In genomic region chrX:139808501-139808900, GRCm38 (mm10) we compare ENCODE assay signal across 14 mouse cellular contexts. TPM values are rescaled to one million over a fixed set of nuclear protein-coding genes. Genes with fewer than 3 reads are reported as not detected.
DNase-seq lines count a peak whose midpoint lies in the region; ATAC-seq and TF ChIP-seq lines count a peak whose summit lies in the region.
"Had no signal": no experiment of that assay in that cellular context is flagged by ENCODE, and none has a peak within 500 bp of the region (broad histone marks: within the 10 kb centered on the region; RNA-seq: fewer than 3 reads in every experiment).

No protein-coding gene starts in this region.

- DNase-seq in kidney, adult 2 months: no peak
- DNase-seq in adipocyte (ENCODE audit: low spot score): peak; percentile 10
- DNase-seq in brain, embryonic 14.5 days (ENCODE audit: low read depth): peak; percentile 14
- DNase-seq in cerebellum, postnatal 14 days: peak; percentile 63 to 79
- no peak for DNase-seq in lung, adult 2 months
- DNase-seq in lung, postnatal 10 days: no peak
- DNase-seq: lung, postnatal 4 days; thymus, postnatal 25 days had no signal

- 57% methylated on average over 10 of the region's 10 CpGs for WGBS in kidney, adult 2 months
- WGBS in kidney, embryonic 15.5 days: 88% methylated on average over 10 of the region's 10 CpGs
- 81% methylated on average over 10 of the region's 10 CpGs for WGBS in lung, adult 2 months

- H3K9ac ChIP-seq in kidney, embryonic 15.5 days: no peak overlapping the region
- H3K9ac ChIP-seq: liver, embryonic 14.5 days; midbrain, embryonic 13.5 days; neural tube, embryonic 12.5 days had no signal

- H3K4me2 ChIP-seq in kidney, embryonic 15.5 days: no peak overlapping the region
- H3K4me2 ChIP-seq: midbrain, embryonic 13.5 days; neural tube, embryonic 12.5 days had no signal

- no peaks in the 10 kb centered on the region for H3K9me3 ChIP-seq in kidney, embryonic 15.5 days (replicated peaks)
- H3K9me3 ChIP-seq: limb, embryonic 10.5 days; midbrain, embryonic 13.5 days; neural tube, embryonic 12.5 days had no signal

- no peaks in the 10 kb centered on the region for H3K36me3 ChIP-seq in kidney, adult 2 months (ENCODE audit: control insufficient read depth, insufficient read depth, low read length)
- no peaks in the 10 kb centered on the region for H3K36me3 ChIP-seq in kidney, embryonic 15.5 days
- H3K36me3 ChIP-seq: limb, embryonic 10.5 days; midbrain, embryonic 13.5 days; neural tube, embryonic 12.5 days had no signal

- TF ChIP-seq CTCF in kidney, adult 2 months (conservative IDR thresholded peaks at IDR 0.05; ENCODE audit: insufficient read depth, insufficient read length, low read depth, low read length): no peak
- TF ChIP-seq CTCF in brain, embryonic 14.5 days (IDR thresholded peaks at IDR 0.05; ENCODE audit: borderline replicate concordance, extremely low read depth, insufficient read depth, insufficient read length): no peak
- TF ChIP-seq CTCF in lung, adult 2 months (IDR thresholded peaks at IDR 0.05; ENCODE audit: insufficient read depth, low read length): no peak

- H3K27me3 ChIP-seq in kidney, adult 2 months (replicated peaks; ENCODE audit: control insufficient read depth, insufficient read depth, low read length): no peaks in the 10 kb centered on the region
- H3K27me3 ChIP-seq in kidney, embryonic 15.5 days: peaks cover 38% of the 10 kb centered on the region
- H3K27me3 ChIP-seq: neural tube, embryonic 12.5 days had no signal

- H3K4me3 ChIP-seq in kidney, adult 2 months (ENCODE audit: insufficient read depth, low read depth, low read length): peak overlapping the region; percentile 72
- no peak overlapping the region for H3K4me3 ChIP-seq in kidney, embryonic 15.5 days (replicated peaks)
- no peak overlapping the region for H3K4me3 ChIP-seq in lung, adult 2 months (replicated peaks; ENCODE audit: extremely low read depth, low read depth, low read length)
- H3K4me3 ChIP-seq: limb, embryonic 10.5 days; midbrain, embryonic 13.5 days; neural tube, embryonic 12.5 days had no signal

- peaks cover 11% of the 10 kb centered on the region; the same call in 1 of the 2 replicates for H3K4me1 ChIP-seq in kidney, adult 2 months (ENCODE audit: control insufficient read depth, insufficient read depth, low read length)
- H3K4me1 ChIP-seq in kidney, embryonic 15.5 days: no peaks in the 10 kb centered on the region
- peaks cover 2% of the 10 kb centered on the region; the same call in 1 of the 2 replicates for H3K4me1 ChIP-seq in lung, adult 2 months (ENCODE audit: control insufficient read depth, insufficient read depth, low read length)
- H3K4me1 ChIP-seq: limb, embryonic 10.5 days; neural tube, embryonic 12.5 days had no signal

- no peak for ATAC-seq in kidney, embryonic 15.5 days (replicated peaks; ENCODE audit: low FRiP score)

- H3K27ac ChIP-seq in kidney, adult 2 months (ENCODE audit: insufficient read depth, low read depth, low read length): peak overlapping the region; percentile 93
- no peak overlapping the region for H3K27ac ChIP-seq in kidney, embryonic 15.5 days
- H3K27ac ChIP-seq: limb, embryonic 10.5 days; liver, embryonic 14.5 days; midbrain, embryonic 13.5 days; neural tube, embryonic 12.5 days had no signal

- no peak for TF ChIP-seq POLR2A in kidney, adult 2 months (IDR thresholded peaks at IDR 0.05; ENCODE audit: low read depth, low read length)
- TF ChIP-seq POLR2A in brain, embryonic 14.5 days (IDR thresholded peaks at IDR 0.05; ENCODE audit: borderline replicate concordance, extremely low read depth, insufficient read depth, insufficient read length, poor library complexity, severe bottlenecking): no peak
- TF ChIP-seq POLR2A in lung, adult 2 months (IDR thresholded peaks at IDR 0.05; ENCODE audit: borderline replicate concordance, extremely low read depth, low read depth, low read length): no peak

RNA-seq across cellular contexts. Expression of gene Cldn2, which starts 7.9 kb away (rescaled TPM):
- 203 and 226 TPM in 2 replicates for polyA plus RNA-seq in kidney, adult 2 months (2012; rRNA removed)
- 31.2 and 31.6 TPM in 2 replicates for polyA plus RNA-seq in kidney, embryonic 15.5 days (2015; fragmentation: Nextera tagmentation; extraction: Ambion mirVana)
- polyA plus RNA-seq in brain, embryonic 14.5 days (2012; rRNA removed): 0.28 and 0.94 TPM in 2 replicates
- polyA plus RNA-seq in lung, adult 2 months (2012; rRNA removed): 0.37 and 0.78 TPM in 2 replicates
- polyA plus RNA-seq: heart, postnatal 0 days; limb, embryonic 10.5 days had no signal

RNA-seq across cellular contexts. Expression of gene Ripply1, which starts 26.3 kb away (rescaled TPM):
- polyA plus RNA-seq in kidney, adult 2 months (2012; rRNA removed): 0.09 and 0.12 TPM in 2 replicates
- 0.42 TPM in 1 of 2 replicates, not detected in the other for polyA plus RNA-seq in kidney, embryonic 15.5 days (2015; fragmentation: Nextera tagmentation; extraction: Ambion mirVana)
- polyA plus RNA-seq in brain, embryonic 14.5 days (2012; rRNA removed): 0.30 and 0.36 TPM in 2 replicates
- polyA plus RNA-seq in lung, adult 2 months (2012; rRNA removed): 0.15 TPM in 2 replicates
- polyA plus RNA-seq: heart, postnatal 0 days; limb, embryonic 10.5 days; neural tube, embryonic 12.5 days had no signal

Comparison
In these comparisons a context has a peak if more than half of its experiments do, and no peak if none do; other contexts are left out.
1. DNase-seq: peak in adipocyte (single experiment), brain, embryonic 14.5 days (single experiment) and cerebellum, postnatal 14 days (2 of 2); none in kidney, adult 2 months (single experiment), lung, adult 2 months (single experiment) and lung, postnatal 10 days (single experiment).
2. RNA of gene Cldn2, which starts 7.9 kb away (polyA plus RNA-seq): 203 to 226 TPM in kidney, adult 2 months and 31.2 to 31.6 TPM in kidney, embryonic 15.5 days; 0.28 to 0.94 TPM in brain, embryonic 14.5 days and 0.37 to 0.78 TPM in lung, adult 2 months; every median in the first group is over 10 times any median in the second.